Mouse (Mus musculus) embryonic stem cell, embryonic (primary cell): ENCODE data around the gene Hivep3.

Experiments
- CTCF ChIA-PET, 4 experiments: fragments of 300-600 bp in 2 of 4; fragments of 350-600 bp in 2 of 4; sonication (Branson Sonifier 250); formaldehyde crosslinking; loops; one replicate each; lab custom pipeline; 2022; ENCODE audit warnings: inconsistent platforms in 2 of 4; lab: Charles Lee
- POLR2A ChIA-PET, 4 experiments: fragments of 300-600 bp in 2 of 4; fragments of 350-600 bp in 2 of 4; sonication (Branson Sonifier 250); formaldehyde crosslinking; loops; one replicate each; lab custom pipeline; 2022; ENCODE audit warnings: antibody characterized with exemption in 4 of 4, inconsistent platforms in 1 of 4; lab: Charles Lee

The Hivep3 gene

GRCm38 (mm10) chr4:120036294-120036693, 302.7 kb downstream of the Hivep3 start:
- CTCF ChIA-PET, result interaction anchor here in 2 of 4 experiments (0.7 to 1.0 kb wide), 2 partner anchors 10 to 113 kb away, joined by 3 to 4 read pairs; no protein-coding TSS in a partner anchor
- POLR2A ChIA-PET, result no interaction called here

- ChIA-PET CTCF (interaction anchor here in 2 of 4 experiments (0.5 to 1.0 kb wide), 5 partner anchors 10 to 364 kb away, joined by 3 to 8 read pairs (median 4); no protein-coding TSS in a partner anchor), POLR2A (no interaction called here)
Measured at GRCm38 (mm10) chr4:120037007-120037406, 303.4 kb downstream of the Hivep3 start.

- ChIA-PET POLR2A (no interaction called here), CTCF (interaction anchor here in 1 of 4 experiments (0.9 kb wide), 1 partner anchor 12 kb away, joined by 3 read pairs; no protein-coding TSS in a partner anchor)
Measured at GRCm38 (mm10) chr4:120041520-120041919, 307.9 kb downstream of the Hivep3 start.

GRCm38 (mm10) chr4:120042480-120042879, 308.9 kb downstream of the Hivep3 start:
- ChIA-PET CTCF (no interaction called here), POLR2A (no interaction called here)

- ChIA-PET CTCF (no interaction called here), POLR2A (no interaction called here)
Measured at GRCm38 (mm10) chr4:120044612-120045011, 311.0 kb downstream of the Hivep3 start.

GRCm38 (mm10) chr4:120045131-120045537, 311.6 kb downstream of the Hivep3 start:
- POLR2A ChIA-PET, result interaction anchor here in 1 of 4 experiments (0.6 kb wide), 1 partner anchor 681 kb away, joined by 3 read pairs; no protein-coding TSS in a partner anchor
- CTCF ChIA-PET, result interaction anchor here in 1 of 4 experiments (1.0 kb wide), 1 partner anchor 72 kb away, joined by 3 read pairs; no protein-coding TSS in a partner anchor

GRCm38 (mm10) chr4:120045871-120046270, 312.3 kb downstream of the Hivep3 start:
- CTCF ChIA-PET, result interaction anchor here in 1 of 4 experiments (1.0 kb wide), 1 partner anchor 72 kb away, joined by 3 read pairs; no protein-coding TSS in a partner anchor

GRCm38 (mm10) chr4:120047060-120047459, 313.5 kb downstream of the Hivep3 start:
- POLR2A ChIA-PET, result interaction anchor here in 2 of 4 experiments (0.5 to 1.6 kb wide), 2 partner anchors 14 to 45 kb away, joined by 3 to 4 read pairs; no protein-coding TSS in a partner anchor
- CTCF ChIA-PET, result interaction anchor here in 1 of 4 experiments (0.6 to 0.7 kb wide), 2 partner anchors 10 kb away, joined by 3 to 4 read pairs; no protein-coding TSS in a partner anchor

More at GRCm38 (mm10) chr4:120045871-120046270, 312.3 kb downstream of the Hivep3 start:
- POLR2A ChIA-PET, result interaction anchor here in 3 of 4 experiments (0.6 to 1.6 kb wide), 3 partner anchors 13 to 682 kb away, joined by 3 read pairs; no protein-coding TSS in a partner anchor

GRCm38 (mm10) chr4:120048274-120048673, 314.7 kb downstream of the Hivep3 start:
- ChIA-PET CTCF (no interaction called here), POLR2A (interaction anchor here in 1 of 4 experiments (0.6 kb wide), 1 partner anchor 676 kb away, joined by 3 read pairs; no protein-coding TSS in a partner anchor)

- CTCF ChIA-PET, result no interaction called here
Measured at GRCm38 (mm10) chr4:120049857-120050256, 316.3 kb downstream of the Hivep3 start.

GRCm38 (mm10) chr4:120052481-120052880, 318.9 kb downstream of the Hivep3 start:
- ChIA-PET CTCF (interaction anchor here in 1 of 4 experiments (1.1 kb wide), 1 partner anchor 178 kb away, joined by 3 read pairs; no protein-coding TSS in a partner anchor), POLR2A (interaction anchor here in 2 of 4 experiments (0.5 to 0.6 kb wide), 2 partner anchors 66 to 1133 kb away, joined by 4 to 5 read pairs; no protein-coding TSS in a partner anchor)

More at GRCm38 (mm10) chr4:120049857-120050256, 316.3 kb downstream of the Hivep3 start:
- POLR2A ChIA-PET, result no interaction called here

GRCm38 (mm10) chr4:120053026-120054005, 319.7 kb downstream of the Hivep3 start:
- POLR2A ChIA-PET, result interaction anchor here in 2 of 4 experiments (0.5 to 1.3 kb wide), 3 partner anchors 67 to 1134 kb away, joined by 3 to 5 read pairs (median 4); no protein-coding TSS in a partner anchor
- CTCF ChIA-PET, result interaction anchor here in 3 of 4 experiments (0.6 to 1.2 kb wide), 3 partner anchors 12 to 1015 kb away, joined by 3 read pairs; no protein-coding TSS in a partner anchor

- POLR2A ChIA-PET, result interaction anchor here in 1 of 4 experiments (1.3 kb wide), 1 partner anchor 104 kb away, joined by 3 read pairs; no protein-coding TSS in a partner anchor
- CTCF ChIA-PET, result interaction anchor here in 2 of 4 experiments (0.6 to 1.2 kb wide), 2 partner anchors 12 to 1016 kb away, joined by 3 read pairs; no protein-coding TSS in a partner anchor
Measured at GRCm38 (mm10) chr4:120054145-120054544, 320.6 kb downstream of the Hivep3 start.

- POLR2A ChIA-PET, result interaction anchor here in 1 of 4 experiments (0.6 kb wide), 1 partner anchor 77 kb away, joined by 3 read pairs; no protein-coding TSS in a partner anchor
- CTCF ChIA-PET, result interaction anchor here in 1 of 4 experiments (0.6 kb wide), 1 partner anchor 140 kb away, joined by 3 read pairs; no protein-coding TSS in a partner anchor
Measured at GRCm38 (mm10) chr4:120056451-120056850, 322.9 kb downstream of the Hivep3 start.

- POLR2A ChIA-PET, result no interaction called here
Measured at GRCm38 (mm10) chr4:120057529-120057928, 323.9 kb downstream of the Hivep3 start.

GRCm38 (mm10) chr4:120058157-120058556, 324.6 kb downstream of the Hivep3 start:
- ChIA-PET CTCF (no interaction called here), POLR2A (no interaction called here)

More at GRCm38 (mm10) chr4:120057529-120057928, 323.9 kb downstream of the Hivep3 start:
- CTCF ChIA-PET, result no interaction called here

- POLR2A ChIA-PET, result no interaction called here
- CTCF ChIA-PET, result no interaction called here
Measured at GRCm38 (mm10) chr4:120058794-120059193, 325.2 kb downstream of the Hivep3 start.

GRCm38 (mm10) chr4:120061727-120062126, 328.1 kb downstream of the Hivep3 start:
- ChIA-PET CTCF (no interaction called here), POLR2A (no interaction called here)
